Mouse (Mus musculus) embryonic facial prominence, embryonic 14.5 days (tissue): ENCODE results near the gene Creb5. TPM values are rescaled to one million over a fixed set of nuclear protein-coding genes. Genes with fewer than 3 reads are reported as not detected.

ENCODE experiments used
- ATAC-seq: fragments of 200-750 bp; cut with Nextera tagmentation; 2 replicates; pipeline ENCODE4 v1.8.0; 2017; ENCODE audit warnings: low read depth, moderate number of reproducible peaks, moderate TSS enrichment
- DNase-seq: peaks from one replicate; pipeline ENCODE4 v3.0.0-alpha.2; 2015; ENCODE audit warnings: low spot score
- H3K27ac ChIP-seq: fragments of 300-500 bp; sonication (generic); replicated peaks from 2 replicates; pipeline ENCODE4 v1.5.1; 2014; ENCODE audit warnings: low read depth, mild to moderate bottlenecking, low read length, moderate library complexity
- H3K27me3 ChIP-seq: fragments of 300-500 bp; sonication (generic); replicated peaks from 2 replicates; pipeline ENCODE4 v1.6.1; 2014; ENCODE audit warnings: low read length; ENCODE audit not compliant: control insufficient read depth, insufficient read depth
- H3K36me3 ChIP-seq: fragments of 300-500 bp; sonication (generic); 2 replicates; pipeline ENCODE4 v1.6.1; 2014; ENCODE audit warnings: low read length, mixed read lengths; ENCODE audit not compliant: control insufficient read depth, insufficient read depth
- H3K4me1 ChIP-seq: fragments of 300-500 bp; sonication (generic); 2 replicates; pipeline ENCODE4 v1.6.1; 2014; ENCODE audit warnings: antibody characterized with exemption, low read length; ENCODE audit not compliant: control insufficient read depth, insufficient read depth
- H3K4me2 ChIP-seq: fragments of 300-500 bp; sonication (generic); 2 replicates; pipeline ENCODE4 v1.6.1; 2014; ENCODE audit warnings: low read depth, mild to moderate bottlenecking, low read length, moderate library complexity, mixed read lengths
- H3K4me3 ChIP-seq: fragments of 300-500 bp; sonication (generic); 2 replicates; pipeline ENCODE4 v1.5.1; 2014; ENCODE audit warnings: low read depth, mild to moderate bottlenecking, low read length
- H3K9ac ChIP-seq: fragments of 300-500 bp; sonication (generic); 2 replicates; pipeline ENCODE4 v1.6.1; 2014; ENCODE audit warnings: low read depth, mild to moderate bottlenecking, low read length, moderate library complexity, mixed read lengths
- H3K9me3 ChIP-seq: fragments of 300-500 bp; sonication (generic); 2 replicates; pipeline ENCODE4 v1.6.1; 2016; ENCODE audit warnings: low read length; ENCODE audit not compliant: control insufficient read depth
- WGBS: fragments of 180-500 bp; shearing (Covaris S2); extraction: QIAGEN DNeasy Blood & Tissue Kit; methylation state at CpG from one replicate; pipeline ENCODE4 v1.1.7; 2014; 5-methylcytosine and 5-hydroxymethylcytosine counted together
- polyA plus RNA-seq: library from polyadenylated mRNA; unstranded; fragments of >200 nt; fragmentation: Nextera tagmentation; extraction: Ambion mirVana; gene quantifications from 2 replicates; pipeline ENCODE4 v1.2.1, GENCODE M21; 2014

The Creb5 gene
- polyA plus RNA-seq, 1 experiment from 2014 or later: 22.8 TPM

GRCm38 (mm10) chr6:53363535-53363934, 76.5 kb downstream of the Creb5 start:
- no peak for ATAC-seq
- H3K27me3 ChIP-seq: no peaks in the 10 kb centered on the region
- H3K4me2 ChIP-seq: no peak overlapping the region
- whole genome bisulfite sequencing: 30% methylated on average over 5 of the region's 5 CpGs
- H3K27ac ChIP-seq: peak overlapping the region; percentile 30; the same call in 1 of the 2 replicates
- no peak overlapping the region for H3K9ac ChIP-seq
- peak; percentile 20 for DNase-seq
- H3K9me3 ChIP-seq: no peaks in the 10 kb centered on the region
- H3K4me3 ChIP-seq: no peak overlapping the region
- peaks cover 10% of the 10 kb centered on the region for H3K4me1 ChIP-seq
- no peaks in the 10 kb centered on the region for H3K36me3 ChIP-seq

GRCm38 (mm10) chr6:53363981-53364391, 76.9 kb downstream of the Creb5 start:
- ATAC-seq (no peak), DNase-seq (peak; percentile 54)
- Histone ChIP-seq H3K4me1 (peaks cover 10% of the 10 kb centered on the region), H3K9ac (no peak overlapping the region), H3K4me3 (no peak overlapping the region), H3K36me3 (no peaks in the 10 kb centered on the region), H3K9me3 (no peaks in the 10 kb centered on the region), H3K27ac (peak overlapping the region; percentile 30; the same call in 1 of the 2 replicates), H3K4me2 (no peak overlapping the region), H3K27me3 (no peaks in the 10 kb centered on the region)
- WGBS: 17% methylated on average over 4 of the region's 4 CpGs

- Histone ChIP-seq H3K9ac (no peak overlapping the region), H3K9me3 (no peaks in the 10 kb centered on the region), H3K4me2 (no peak overlapping the region), H3K27ac (no peak overlapping the region), H3K27me3 (no peaks in the 10 kb centered on the region), H3K4me3 (no peak overlapping the region), H3K36me3 (no peaks in the 10 kb centered on the region), H3K4me1 (peaks cover 1% of the 10 kb centered on the region)
- DNase-seq (no peak), ATAC-seq (no peak)
- WGBS: 74% methylated on average over 5 of the region's 5 CpGs
Measured at GRCm38 (mm10) chr6:53369147-53369546, 82.1 kb downstream of the Creb5 start.

- Histone ChIP-seq H3K4me2 (no peak overlapping the region), H3K27ac (no peak overlapping the region), H3K9ac (no peak overlapping the region), H3K4me3 (no peak overlapping the region), H3K4me1 (no peaks in the 10 kb centered on the region; the same call in 1 of the 2 replicates), H3K9me3 (no peaks in the 10 kb centered on the region), H3K36me3 (no peaks in the 10 kb centered on the region), H3K27me3 (no peaks in the 10 kb centered on the region)
- no peak for ATAC-seq
- 90% methylated on average over 5 of the region's 5 CpGs for WGBS
- DNase-seq: no peak
Measured at GRCm38 (mm10) chr6:53369928-53370327, 82.9 kb downstream of the Creb5 start.

GRCm38 (mm10) chr6:53371962-53372361, 84.9 kb downstream of the Creb5 start:
- Histone ChIP-seq H3K27ac (no peak overlapping the region), H3K4me3 (no peak overlapping the region), H3K9ac (no peak overlapping the region), H3K4me1 (peaks cover 3% of the 10 kb centered on the region; the same call in 1 of the 2 replicates), H3K36me3 (no peaks in the 10 kb centered on the region), H3K4me2 (no peak overlapping the region), H3K9me3 (no peaks in the 10 kb centered on the region), H3K27me3 (no peaks in the 10 kb centered on the region)
- DNase-seq (no peak), ATAC-seq (no peak)
- 89% methylated on average over 9 of the region's 9 CpGs for WGBS

GRCm38 (mm10) chr6:53374315-53374941, 87.4 kb downstream of the Creb5 start:
- no peak overlapping the region for H3K9ac ChIP-seq
- WGBS: 56% methylated on average over 3 of the region's 3 CpGs
- peaks cover 3% of the 10 kb centered on the region; the same call in 1 of the 2 replicates for H3K4me1 ChIP-seq
- DNase-seq: no peak
- no peak overlapping the region for H3K4me2 ChIP-seq
- H3K9me3 ChIP-seq: no peaks in the 10 kb centered on the region
- H3K27ac ChIP-seq: no peak overlapping the region
- ATAC-seq: no peak
- H3K4me3 ChIP-seq: no peak overlapping the region
- no peaks in the 10 kb centered on the region for H3K27me3 ChIP-seq
- no peaks in the 10 kb centered on the region for H3K36me3 ChIP-seq

- WGBS: 82% methylated on average over 5 of the region's 5 CpGs
- Histone ChIP-seq H3K9me3 (no peaks in the 10 kb centered on the region), H3K9ac (no peak overlapping the region), H3K27ac (no peak overlapping the region), H3K4me2 (no peak overlapping the region), H3K36me3 (no peaks in the 10 kb centered on the region), H3K4me3 (no peak overlapping the region), H3K4me1 (peaks cover 8% of the 10 kb centered on the region), H3K27me3 (no peaks in the 10 kb centered on the region)
- ATAC-seq: no peak
- no peak for DNase-seq
Measured at GRCm38 (mm10) chr6:53389277-53389676, 102.2 kb downstream of the Creb5 start.

GRCm38 (mm10) chr6:53390413-53390812, 103.3 kb downstream of the Creb5 start:
- no peak overlapping the region; the same call in 1 of the 2 replicates for H3K9ac ChIP-seq
- peak; percentile 75 for DNase-seq
- H3K4me2 ChIP-seq: no peak overlapping the region
- 0 out of 2 replicates have a peak overlapping the region, but pooled peaks have one; percentile 19 for H3K27ac ChIP-seq
- WGBS: 20% methylated on average over 6 of the region's 6 CpGs
- no peak overlapping the region for H3K4me3 ChIP-seq
- H3K27me3 ChIP-seq: no peaks in the 10 kb centered on the region
- no peak for ATAC-seq
- H3K4me1 ChIP-seq: peaks cover 12% of the 10 kb centered on the region
- no peaks in the 10 kb centered on the region for H3K36me3 ChIP-seq
- no peaks in the 10 kb centered on the region for H3K9me3 ChIP-seq

GRCm38 (mm10) chr6:53394026-53394425, 107.0 kb downstream of the Creb5 start:
- H3K36me3 ChIP-seq: no peaks in the 10 kb centered on the region
- H3K4me2 ChIP-seq: no peak overlapping the region
- H3K9me3 ChIP-seq: no peaks in the 10 kb centered on the region
- H3K4me1 ChIP-seq: peaks cover 24% of the 10 kb centered on the region
- no peak overlapping the region for H3K4me3 ChIP-seq
- H3K27me3 ChIP-seq: no peaks in the 10 kb centered on the region
- WGBS: 9% methylated on average over 7 of the region's 7 CpGs
- DNase-seq (peak; percentile 81), ATAC-seq (peak; percentile 53; the same call in 1 of the 2 replicates)
- H3K27ac ChIP-seq: peak overlapping the region; percentile 47; the same call in 1 of the 2 replicates
- H3K9ac ChIP-seq: no peak overlapping the region
